Mouse (Mus musculus) erythroblast, embryonic 14.5 days (primary cell): ENCODE data around the gene Phgr1. TPM values are rescaled to one million over a fixed set of nuclear protein-coding genes. Genes with fewer than 3 reads are reported as not detected.

Source experiments
- H3K27me3 ChIP-seq: 2 replicates; pipeline ENCODE4 v1.6.1; 2012; ENCODE audit warnings: inconsistent platforms; ENCODE audit not compliant: control insufficient read depth
- H3K36me3 ChIP-seq: 2 replicates; pipeline ENCODE4 v1.6.1; 2012; ENCODE audit warnings: mild to moderate bottlenecking, inconsistent platforms; ENCODE audit not compliant: control insufficient read depth
- H3K4me1 ChIP-seq: 2 replicates; pipeline ENCODE4 v1.6.1; 2012; ENCODE audit warnings: inconsistent platforms; ENCODE audit not compliant: control insufficient read depth
- H3K4me3 ChIP-seq: replicated peaks from 2 replicates; pipeline ENCODE3; 2012; ENCODE audit warnings: moderate library complexity, mild to moderate bottlenecking, inconsistent platforms
- H3K9me3 ChIP-seq: 2 replicates; pipeline ENCODE4 v1.6.1; 2012; ENCODE audit warnings: low read length, inconsistent platforms, mixed read lengths; ENCODE audit not compliant: control insufficient read depth
- GATA1 ChIP-seq: IDR thresholded peaks from 2 replicates; pipeline ENCODE4 v1.6.1; 2012; ENCODE audit warnings: low read length, inconsistent platforms, mixed read lengths
- TAL1 ChIP-seq: IDR thresholded peaks from 3 replicates; pipeline ENCODE4 v1.6.1; 2012; ENCODE audit warnings: low read length, inconsistent platforms, mixed read lengths
- polyA plus RNA-seq: library from polyadenylated mRNA; stranded (reverse); fragments of >175 nt; gene quantifications from 2 replicates; pipeline ENCODE4 v1.2.3, GENCODE M21; 2012

Gene Phgr1
- polyA plus RNA-seq, 1 experiment = not detected

DNA sequence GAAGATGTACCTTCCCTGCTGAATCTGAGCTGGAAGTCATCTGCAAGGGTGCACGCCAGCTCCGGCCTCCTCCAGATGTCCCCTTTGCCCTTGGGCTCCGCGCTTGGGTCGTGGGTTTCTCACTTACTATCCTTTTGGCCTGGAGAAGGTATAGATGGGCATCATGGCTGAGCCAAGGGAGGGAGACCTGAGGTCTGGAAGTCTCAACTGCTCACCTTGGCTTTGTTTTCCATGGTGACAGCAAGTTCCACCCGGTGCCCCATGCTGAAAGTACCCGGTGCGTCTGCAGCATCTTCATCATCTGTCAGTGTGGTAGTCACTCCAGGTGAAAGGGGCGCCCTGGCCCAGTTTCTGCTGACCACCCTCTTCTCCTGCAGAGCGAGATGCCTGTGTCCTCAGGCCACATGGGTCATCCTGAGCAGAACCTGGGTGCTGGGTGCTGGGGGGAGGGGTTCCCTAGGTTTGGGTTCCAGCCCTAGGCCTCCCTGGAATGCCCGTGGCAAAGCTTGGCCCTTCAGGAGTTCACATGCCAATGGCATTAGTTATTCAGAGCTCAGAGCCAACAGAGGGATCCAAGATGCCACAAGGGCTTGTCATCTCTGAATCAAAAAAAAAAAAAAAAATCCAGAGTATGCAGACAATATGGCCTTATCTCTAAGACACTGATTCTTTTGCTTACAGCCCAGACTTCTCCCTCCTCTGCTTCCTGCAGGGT lies 12.1 kb upstream of the Phgr1 start:
- TF ChIP-seq TAL1 (no peak), GATA1 (no peak)
- H3K4me1 ChIP-seq = peaks cover 50% of the 10 kb centered on the region
- peaks cover 6% of the 10 kb centered on the region; the same call in 1 of the 2 replicates for H3K27me3 ChIP-seq
- no peaks in the 10 kb centered on the region for H3K36me3 ChIP-seq
- no peaks in the 10 kb centered on the region for H3K9me3 ChIP-seq
- no peak overlapping the region for H3K4me3 ChIP-seq

- Histone ChIP-seq H3K27me3 (peaks cover 6% of the 10 kb centered on the region; the same call in 1 of the 2 replicates), H3K4me1 (peaks cover 42% of the 10 kb centered on the region), H3K9me3 (no peaks in the 10 kb centered on the region), H3K36me3 (no peaks in the 10 kb centered on the region), H3K4me3 (no peak overlapping the region)
- TF ChIP-seq TAL1 (no peak), GATA1 (no peak)
Observed at GRCm38 (mm10) chr2:118761358-118761757, 11.2 kb upstream of the Phgr1 start.

DNA sequence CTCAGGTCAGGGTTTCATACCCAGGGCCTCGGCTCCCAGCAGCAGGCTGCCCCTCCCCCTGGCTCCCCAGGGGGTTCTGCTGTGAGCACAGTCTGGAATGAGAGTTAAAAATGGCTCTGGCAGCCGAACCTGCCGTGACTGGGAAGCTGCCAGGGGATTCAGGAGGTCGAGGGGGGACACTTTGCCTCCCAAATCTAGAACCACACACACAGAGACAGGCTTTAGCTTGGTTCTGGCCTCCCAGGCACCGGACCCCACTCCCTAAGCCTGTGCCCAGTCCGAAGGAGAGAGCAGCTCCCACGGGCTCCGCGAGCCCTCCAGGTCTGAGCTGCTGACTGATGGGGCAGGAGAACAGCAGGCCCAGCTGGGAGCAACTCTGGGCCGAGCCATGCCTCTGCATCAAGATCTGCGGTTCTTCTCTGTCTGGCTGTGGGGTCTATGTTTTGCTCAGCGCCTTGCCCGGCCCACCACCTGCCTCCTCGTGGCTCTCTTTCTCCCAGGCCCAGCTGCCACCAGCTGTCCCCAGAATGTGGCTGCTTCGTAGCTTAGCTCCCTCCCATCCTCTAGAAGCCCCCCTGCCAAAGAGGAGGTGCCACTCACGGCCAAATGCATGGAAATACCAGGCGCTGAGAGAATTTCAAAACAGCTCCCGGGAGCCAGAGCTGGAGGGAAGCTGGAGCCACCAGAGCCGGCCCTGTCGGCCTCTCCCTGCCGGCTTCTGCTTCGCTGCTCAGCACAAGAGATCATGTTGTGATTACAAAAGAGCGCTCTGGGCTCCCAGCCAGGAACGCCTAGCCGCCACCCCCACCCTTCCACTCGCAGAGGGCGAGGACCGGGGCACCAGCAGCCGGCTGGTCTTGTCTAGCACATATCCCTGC lies 10.4 kb upstream of the Phgr1 start, which contains the start of gene Ccdc9b:
Gene Ccdc9b (minus strand): TSS at position 756 of the 878 bp plus-strand sequence.
- peaks cover 47% of the 10 kb centered on the region for H3K4me1 ChIP-seq
- H3K27me3 ChIP-seq = peaks cover 6% of the 10 kb centered on the region; the same call in 1 of the 2 replicates

GRCm38 (mm10) chr2:118762784-118763148 lies 9.8 kb upstream of the Phgr1 start:
- Histone ChIP-seq H3K36me3 (no peaks in the 10 kb centered on the region), H3K27me3 (peaks cover 6% of the 10 kb centered on the region; the same call in 1 of the 2 replicates), H3K9me3 (no peaks in the 10 kb centered on the region), H3K4me3 (peak overlapping the region; percentile 34), H3K4me1 (peaks cover 48% of the 10 kb centered on the region)
- TF ChIP-seq TAL1 = no peak
- no peak for TF ChIP-seq GATA1

More for the DNA sequence above, 10.4 kb upstream of the Phgr1 start, which contains the start of gene Ccdc9b:
- TF ChIP-seq GATA1 = no peak
- no peak for TF ChIP-seq TAL1
- H3K9me3 ChIP-seq = no peaks in the 10 kb centered on the region
- no peaks in the 10 kb centered on the region for H3K36me3 ChIP-seq
- peak within 1 kb of the TSS; percentile 37 for H3K4me3 ChIP-seq

GRCm38 (mm10) chr2:118763469-118763868 lies 9.1 kb upstream of the Phgr1 start:
- TF ChIP-seq GATA1 (no peak), TAL1 (no peak)
- H3K36me3 ChIP-seq = no peaks in the 10 kb centered on the region
- H3K9me3 ChIP-seq = no peaks in the 10 kb centered on the region
- H3K4me3 ChIP-seq = no peak overlapping the region
- peaks cover 6% of the 10 kb centered on the region; the same call in 1 of the 2 replicates for H3K27me3 ChIP-seq
- H3K4me1 ChIP-seq = peaks cover 48% of the 10 kb centered on the region

DNA sequence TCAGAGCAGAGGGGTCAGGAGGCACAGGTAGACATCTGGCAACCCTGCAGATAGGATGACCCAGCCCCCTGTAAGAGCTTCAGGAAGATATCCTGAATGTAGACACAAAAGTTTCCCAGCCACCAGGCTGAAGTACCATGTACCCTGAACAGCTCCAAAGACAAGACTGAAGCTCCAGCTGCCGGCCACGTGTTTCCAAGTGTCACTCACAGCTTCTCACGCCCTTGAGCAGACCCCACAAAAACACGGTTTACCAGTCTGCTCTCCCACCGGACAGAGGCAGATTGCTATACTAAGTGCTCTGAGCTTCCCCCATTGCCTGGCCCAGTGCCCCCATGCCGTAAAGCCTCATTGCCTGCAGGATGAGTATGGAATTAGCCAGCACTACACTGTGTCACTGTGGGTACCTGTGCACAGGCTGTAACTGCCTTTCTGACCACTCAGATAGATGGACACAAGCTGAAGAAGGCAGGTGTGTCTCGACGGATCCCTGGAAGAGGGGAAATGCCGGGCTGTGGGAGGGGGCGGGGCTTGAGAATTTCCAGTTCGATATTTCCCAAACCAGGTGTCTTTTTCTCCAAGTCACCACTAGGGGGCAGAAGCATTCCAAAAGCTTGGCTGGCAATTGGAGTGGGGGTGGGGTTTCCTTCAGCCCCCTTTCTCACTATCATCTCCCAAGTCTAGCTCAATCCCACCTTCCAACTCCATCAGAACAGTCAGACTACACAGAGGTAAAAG lies 8.3 kb upstream of the Phgr1 start:
- no peaks in the 10 kb centered on the region for H3K36me3 ChIP-seq
- H3K4me1 ChIP-seq = peaks cover 44% of the 10 kb centered on the region
- H3K27me3 ChIP-seq = peaks cover 6% of the 10 kb centered on the region; the same call in 1 of the 2 replicates
- H3K4me3 ChIP-seq = no peak overlapping the region
- H3K9me3 ChIP-seq = no peaks in the 10 kb centered on the region
- TF ChIP-seq GATA1 = no peak
- no peak for TF ChIP-seq TAL1

DNA sequence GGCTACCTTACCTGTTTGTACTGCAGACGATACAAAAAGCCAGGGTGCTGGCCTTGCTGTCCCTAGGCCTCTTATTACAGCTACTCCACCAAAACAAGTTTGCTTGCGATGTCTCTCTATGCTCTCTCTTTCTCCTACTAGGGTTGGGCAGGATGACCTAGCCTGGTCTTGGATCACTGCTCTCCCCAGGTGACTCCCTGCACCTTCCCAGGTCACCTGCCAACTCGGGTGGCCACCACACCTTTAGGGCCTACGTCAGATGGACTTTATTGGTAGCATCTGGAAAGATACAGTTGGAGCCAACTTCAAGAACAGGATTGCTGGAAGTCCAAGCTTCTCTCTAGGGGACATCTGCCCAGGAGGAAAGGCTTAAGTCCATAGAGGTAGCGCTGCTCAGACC lies 7.7 kb upstream of the Phgr1 start:
- TF ChIP-seq TAL1 (no peak), GATA1 (no peak)
- Histone ChIP-seq H3K9me3 (no peaks in the 10 kb centered on the region), H3K4me1 (peaks cover 38% of the 10 kb centered on the region), H3K36me3 (no peaks in the 10 kb centered on the region), H3K4me3 (no peak overlapping the region), H3K27me3 (peaks cover 6% of the 10 kb centered on the region; the same call in 1 of the 2 replicates)

GRCm38 (mm10) chr2:118766041-118767033 lies 6.2 kb upstream of the Phgr1 start:
- no peaks in the 10 kb centered on the region for H3K9me3 ChIP-seq
- TF ChIP-seq TAL1 (no peak), GATA1 (no peak)
- peaks cover 33% of the 10 kb centered on the region for H3K4me1 ChIP-seq
- H3K36me3 ChIP-seq = no peaks in the 10 kb centered on the region
- peaks cover 6% of the 10 kb centered on the region; the same call in 1 of the 2 replicates for H3K27me3 ChIP-seq
- no peak overlapping the region for H3K4me3 ChIP-seq
